Mouse (Mus musculus) lung, postnatal 0 days (tissue): ENCODE data around the gene Gsg1l. TPM values are rescaled to one million over a fixed set of nuclear protein-coding genes. Genes with fewer than 3 reads are reported as not detected.

Source experiments
- ATAC-seq: fragments of 200-750 bp; cut with Nextera tagmentation; 2 replicates; pipeline ENCODE4 v1.8.0; 2017; ENCODE audit warnings: moderate library complexity
- DNase-seq: peaks from one replicate; pipeline ENCODE4 v3.0.0-alpha.2; 2016; ENCODE audit warnings: low spot score
- H3K27ac ChIP-seq: fragments of 300-500 bp; sonication (generic); 2 replicates; pipeline ENCODE4 v1.5.1; 2014; ENCODE audit warnings: antibody characterized with exemption, mild to moderate bottlenecking, low read length, mixed read lengths
- H3K27me3 ChIP-seq: fragments of 300-500 bp; sonication (generic); replicated peaks from 2 replicates; pipeline ENCODE4 v1.6.1; 2014; ENCODE audit warnings: low read length, mixed read lengths; ENCODE audit not compliant: insufficient read depth
- H3K36me3 ChIP-seq: fragments of 300-500 bp; sonication (generic); 2 replicates; pipeline ENCODE4 v1.6.1; 2014; ENCODE audit warnings: low read length, mixed read lengths; ENCODE audit not compliant: insufficient read depth
- H3K4me1 ChIP-seq: fragments of 300-500 bp; sonication (generic); 2 replicates; pipeline ENCODE4 v1.6.1; 2014; ENCODE audit warnings: antibody characterized with exemption, low read depth, low read length, mixed read lengths; ENCODE audit not compliant: insufficient read depth
- H3K4me2 ChIP-seq: fragments of 300-500 bp; sonication (generic); replicated peaks from 2 replicates; pipeline ENCODE4 v1.6.1; 2014; ENCODE audit warnings: low read depth, mild to moderate bottlenecking, low read length, moderate library complexity, mixed read lengths
- H3K4me3 ChIP-seq: fragments of 300-500 bp; sonication (generic); 2 replicates; pipeline ENCODE4 v1.5.1; 2014; ENCODE audit warnings: low read depth, low read length
- H3K9ac ChIP-seq: fragments of 300-500 bp; sonication (generic); replicated peaks from 2 replicates; pipeline ENCODE4 v1.6.1; 2014; ENCODE audit warnings: low read depth, mild to moderate bottlenecking
- H3K9me3 ChIP-seq: fragments of 300-500 bp; sonication (generic); 2 replicates; pipeline ENCODE4 v1.6.1; 2016; ENCODE audit warnings: low read length, mixed read lengths
- CTCF ChIP-seq: IDR thresholded peaks from 2 replicates; pipeline ENCODE4 v1.5.1; 2016; ENCODE audit warnings: antibody characterized with exemption, mild to moderate bottlenecking
- EP300 ChIP-seq: IDR thresholded peaks from 2 replicates; pipeline ENCODE4 v1.6.1; 2016; ENCODE audit warnings: antibody characterized with exemption, mild to moderate bottlenecking, control low read depth
- WGBS: fragments of 180-500 bp; shearing (Covaris S2); extraction: QIAGEN DNeasy Blood & Tissue Kit; methylation state at CpG from one replicate; pipeline ENCODE4 v1.1.7; 2014; 5-methylcytosine and 5-hydroxymethylcytosine counted together
- polyA plus RNA-seq: library from polyadenylated mRNA; unstranded; fragments of >200 nt; fragmentation: Nextera tagmentation; extraction: Ambion mirVana; gene quantifications from 2 replicates; pipeline ENCODE4 v1.2.1, GENCODE M21; 2015

The Gsg1l gene
- polyA plus RNA-seq, 1 experiment from 2014 or later, result 0.66 TPM

DNA sequence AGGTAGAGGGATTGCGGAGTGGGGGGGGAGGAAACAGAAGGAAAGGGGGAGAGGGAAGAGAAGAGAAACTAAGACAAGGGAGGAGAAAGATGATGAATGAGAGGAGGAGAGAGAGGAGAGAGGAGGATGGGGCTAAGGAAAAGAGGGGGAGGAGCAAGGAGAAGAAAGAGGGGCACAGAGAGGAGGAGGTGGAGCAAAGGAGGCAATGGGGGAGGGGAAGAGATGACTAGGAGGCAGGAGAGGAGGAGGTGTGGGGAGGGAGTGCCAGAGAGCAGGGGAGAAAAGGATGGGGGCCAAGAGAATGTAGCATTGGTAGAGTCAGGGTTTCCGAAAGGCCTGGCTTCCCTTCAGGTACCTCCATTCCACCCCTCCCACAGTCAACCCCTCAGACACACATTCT is 147.9 kb downstream of the Gsg1l start:
- DNase-seq (no peak), ATAC-seq (no peak)

DNA sequence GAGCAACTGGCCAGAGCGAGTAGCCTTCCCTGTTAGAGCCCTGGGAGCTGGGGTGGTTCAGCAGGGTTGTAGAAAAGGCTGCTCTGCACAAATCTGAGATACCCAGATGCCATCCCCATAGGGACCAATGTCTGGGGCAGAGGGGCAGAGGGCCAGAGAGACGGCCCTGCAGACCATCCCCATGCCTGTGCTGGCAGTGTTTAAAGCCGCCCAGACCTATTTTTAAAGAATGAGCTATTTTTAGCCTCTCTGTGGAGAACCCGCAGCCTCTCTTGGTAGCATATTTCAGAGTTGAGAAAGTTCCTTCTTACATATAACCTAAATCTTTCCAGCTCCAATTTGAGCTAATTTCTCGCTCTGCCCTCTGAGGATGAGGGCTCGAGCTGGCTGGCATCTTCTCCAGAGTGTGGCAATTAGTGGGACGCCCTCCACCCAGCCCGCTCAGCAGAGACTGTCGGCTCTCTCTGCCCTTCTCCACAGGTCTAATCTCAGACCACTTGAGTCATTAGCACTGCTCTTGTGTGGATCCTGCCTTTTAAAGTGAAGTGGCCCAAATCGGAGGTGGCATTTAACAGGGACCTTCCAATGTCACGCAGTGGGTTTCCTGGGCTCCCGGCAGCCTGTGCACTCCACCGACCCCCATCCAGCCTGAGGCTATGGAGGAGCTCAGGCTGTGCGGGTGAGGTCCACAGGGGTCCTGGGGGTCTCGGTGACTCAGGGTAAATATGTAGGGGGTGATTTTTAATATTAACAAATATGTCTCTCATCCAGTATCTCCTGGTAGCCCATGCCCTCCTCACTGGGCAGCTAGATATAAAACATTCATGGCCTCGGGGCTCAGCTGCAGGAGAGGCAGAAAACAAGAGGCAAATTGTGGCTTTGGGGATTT is 148.6 kb downstream of the Gsg1l start:
- H3K9ac ChIP-seq, result no peak overlapping the region
- TF ChIP-seq EP300, result no peak
- no peak for TF ChIP-seq CTCF
- H3K27me3 ChIP-seq, result no peaks in the 10 kb centered on the region
- DNase-seq (no peak), ATAC-seq (no peak)
- 21% methylated on average over 16 of the region's 16 CpGs for WGBS
- no peaks in the 10 kb centered on the region for H3K36me3 ChIP-seq
- peaks cover 3% of the 10 kb centered on the region; the same call in 1 of the 2 replicates for H3K4me1 ChIP-seq
- no peak overlapping the region for H3K4me3 ChIP-seq
- H3K9me3 ChIP-seq, result no peaks in the 10 kb centered on the region
- no peak overlapping the region for H3K27ac ChIP-seq
- H3K4me2 ChIP-seq, result no peak overlapping the region

More for the DNA sequence above, 147.9 kb downstream of the Gsg1l start:
- Histone ChIP-seq H3K4me1 (peaks cover 3% of the 10 kb centered on the region; the same call in 1 of the 2 replicates), H3K9me3 (no peaks in the 10 kb centered on the region), H3K27ac (no peak overlapping the region), H3K27me3 (no peaks in the 10 kb centered on the region), H3K4me3 (no peak overlapping the region), H3K36me3 (no peaks in the 10 kb centered on the region), H3K9ac (no peak overlapping the region), H3K4me2 (no peak overlapping the region)
- WGBS, result 59% methylated on average over 2 of the region's 2 CpGs
- TF ChIP-seq CTCF (no peak), EP300 (no peak)

DNA sequence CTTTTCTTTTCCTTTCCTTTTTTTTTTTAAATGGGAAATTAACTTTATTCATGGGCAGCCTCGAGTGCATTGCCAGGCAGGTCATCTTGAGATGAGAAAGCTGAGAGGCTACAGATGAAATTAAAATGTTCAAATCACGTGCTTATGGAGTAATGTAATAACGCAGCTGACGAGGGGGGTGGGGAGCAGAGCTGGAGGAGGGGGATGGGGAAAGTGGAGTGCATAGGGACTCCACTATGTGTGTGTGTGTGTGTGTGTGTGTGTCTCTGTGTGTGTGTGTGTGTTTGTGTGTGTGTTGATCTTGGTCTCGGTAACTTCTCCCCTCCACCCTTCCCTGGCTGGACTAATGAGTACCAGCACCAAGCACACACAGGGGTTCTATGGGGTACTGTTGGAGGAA is 150.6 kb downstream of the Gsg1l start:
- DNase-seq (no peak), ATAC-seq (no peak)
- H3K27ac ChIP-seq, result no peak overlapping the region
- peaks cover 3% of the 10 kb centered on the region; the same call in 1 of the 2 replicates for H3K4me1 ChIP-seq
- no peaks in the 10 kb centered on the region for H3K36me3 ChIP-seq
- 49% methylated on average over 5 of the region's 5 CpGs for WGBS
- no peak overlapping the region for H3K4me3 ChIP-seq
- no peaks in the 10 kb centered on the region for H3K9me3 ChIP-seq
- H3K9ac ChIP-seq, result no peak overlapping the region
- H3K27me3 ChIP-seq, result no peaks in the 10 kb centered on the region
- H3K4me2 ChIP-seq, result no peak overlapping the region
- TF ChIP-seq CTCF, result no peak
- TF ChIP-seq EP300, result no peak

DNA sequence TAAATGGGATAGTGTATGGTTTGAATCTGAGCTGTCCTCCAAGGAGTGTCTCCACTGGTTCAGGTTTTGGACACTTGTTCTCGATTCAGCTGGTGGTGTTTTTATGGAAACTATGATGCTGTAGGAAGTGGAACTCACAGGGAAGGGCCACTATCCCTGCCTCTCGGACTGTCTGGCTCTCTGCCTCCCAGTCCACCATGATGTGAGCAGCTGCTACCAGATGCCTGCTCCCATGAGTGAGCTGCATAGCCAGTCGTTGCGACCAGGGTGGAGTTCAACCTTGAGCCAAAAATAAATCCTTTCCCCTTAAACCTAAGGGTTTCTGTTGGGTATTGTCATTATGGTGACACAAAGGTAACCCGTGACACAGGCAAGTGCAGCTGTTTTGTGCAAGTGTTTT is 158.2 kb downstream of the Gsg1l start:
- no peak for ATAC-seq
- 69% methylated on average over 5 of the region's 5 CpGs for WGBS

DNA sequence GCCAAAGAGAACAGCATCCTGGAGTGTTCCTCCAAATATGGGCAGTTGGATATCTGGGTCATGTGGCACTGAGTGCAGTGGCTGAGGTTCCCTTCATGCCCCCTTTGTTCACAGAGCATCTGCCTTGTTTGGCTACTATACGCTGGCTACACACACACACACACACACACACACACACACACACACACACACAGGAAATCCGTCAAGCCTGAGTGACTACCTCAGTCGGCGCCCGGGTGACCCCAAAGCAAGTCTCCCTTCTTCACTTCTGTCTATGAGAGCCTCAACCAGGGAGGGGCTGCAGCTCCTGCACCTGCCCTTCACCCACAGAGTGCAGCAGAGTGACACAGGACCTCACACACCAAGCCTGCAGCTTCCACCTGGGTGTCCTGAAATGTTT is 161.4 kb downstream of the Gsg1l start:
- Histone ChIP-seq H3K9ac (no peak overlapping the region), H3K9me3 (no peaks in the 10 kb centered on the region), H3K4me2 (no peak overlapping the region), H3K27me3 (no peaks in the 10 kb centered on the region), H3K4me3 (no peak overlapping the region), H3K27ac (no peak overlapping the region), H3K36me3 (no peaks in the 10 kb centered on the region), H3K4me1 (no peaks in the 10 kb centered on the region)
- ATAC-seq (no peak), DNase-seq (no peak)
- 40% methylated on average over 5 of the region's 5 CpGs for WGBS
- TF ChIP-seq EP300, result no peak
- TF ChIP-seq CTCF, result no peak

More for the DNA sequence above, 158.2 kb downstream of the Gsg1l start:
- DNase-seq, result no peak
- Histone ChIP-seq H3K4me1 (no peaks in the 10 kb centered on the region), H3K36me3 (no peaks in the 10 kb centered on the region), H3K9me3 (no peaks in the 10 kb centered on the region), H3K27me3 (no peaks in the 10 kb centered on the region), H3K4me2 (no peak overlapping the region), H3K4me3 (no peak overlapping the region), H3K27ac (no peak overlapping the region), H3K9ac (no peak overlapping the region)
- TF ChIP-seq CTCF, result no peak
- no peak for TF ChIP-seq EP300

DNA sequence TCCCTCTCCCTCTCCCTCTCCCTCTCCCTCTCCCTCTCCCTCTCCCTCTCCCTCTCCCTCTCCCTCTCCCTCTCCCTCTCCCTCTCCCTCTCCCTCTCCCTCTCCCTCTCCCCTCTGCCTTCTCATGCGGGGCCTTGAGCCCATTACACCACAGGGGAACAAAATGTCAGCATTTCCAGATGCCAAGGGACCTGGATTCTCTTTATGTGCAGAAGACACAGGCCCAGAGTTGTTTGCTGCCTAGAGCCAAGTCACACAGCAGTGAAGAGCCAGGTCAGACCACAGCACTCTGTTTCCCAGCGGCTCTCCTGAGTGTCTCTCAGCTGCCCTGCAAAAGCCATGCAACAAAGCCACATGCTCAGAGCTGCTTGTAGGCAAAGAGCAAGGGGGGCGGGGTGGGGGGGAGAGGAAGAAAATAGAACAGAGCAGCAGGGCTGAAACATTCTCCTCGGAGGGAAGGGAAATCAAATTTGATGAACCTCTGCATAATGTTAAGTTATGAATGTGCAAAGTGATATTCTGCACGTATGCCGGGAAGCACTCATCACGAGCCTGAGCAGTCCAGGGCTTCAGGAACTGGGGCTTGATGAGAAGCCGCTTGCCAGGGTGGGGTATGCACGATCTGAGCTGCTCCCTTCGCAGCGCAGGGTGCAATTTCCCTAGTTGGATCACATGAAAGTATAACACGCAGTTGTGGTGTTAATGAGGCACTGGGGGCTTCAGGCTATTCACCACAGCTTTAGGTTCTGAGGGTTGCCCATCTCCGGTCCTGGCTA is 181.6 kb downstream of the Gsg1l start:
- no peaks in the 10 kb centered on the region for H3K9me3 ChIP-seq
- H3K4me3 ChIP-seq, result no peak overlapping the region
- H3K36me3 ChIP-seq, result no peaks in the 10 kb centered on the region
- no peak overlapping the region for H3K9ac ChIP-seq
- no peak overlapping the region for H3K4me2 ChIP-seq
- 54% methylated on average over 13 of the region's 13 CpGs for WGBS
- no peaks in the 10 kb centered on the region for H3K4me1 ChIP-seq
- DNase-seq (no peak), ATAC-seq (no peak)
- no peaks in the 10 kb centered on the region for H3K27me3 ChIP-seq
- no peak overlapping the region for H3K27ac ChIP-seq
- TF ChIP-seq CTCF (no peak), EP300 (no peak)
